Mouse (Mus musculus) frontal cortex, postnatal 36 days (tissue): ENCODE data around the gene Scaf1.

Experiments used
- DNase-seq, 2 experiments: peaks; one replicate each; pipeline ENCODE4 v3.0.0; 2022; ENCODE audit warnings: low spot score in 2 of 2

Scaf1 gene

GRCm38 (mm10) chr7:44956266-44956665, 59.9 kb downstream of the Scaf1 start:
- DNase-seq, result no peak

GRCm38 (mm10) chr7:44955628-44956027, 60.5 kb downstream of the Scaf1 start:
- DNase-seq, result no peak

DNA sequence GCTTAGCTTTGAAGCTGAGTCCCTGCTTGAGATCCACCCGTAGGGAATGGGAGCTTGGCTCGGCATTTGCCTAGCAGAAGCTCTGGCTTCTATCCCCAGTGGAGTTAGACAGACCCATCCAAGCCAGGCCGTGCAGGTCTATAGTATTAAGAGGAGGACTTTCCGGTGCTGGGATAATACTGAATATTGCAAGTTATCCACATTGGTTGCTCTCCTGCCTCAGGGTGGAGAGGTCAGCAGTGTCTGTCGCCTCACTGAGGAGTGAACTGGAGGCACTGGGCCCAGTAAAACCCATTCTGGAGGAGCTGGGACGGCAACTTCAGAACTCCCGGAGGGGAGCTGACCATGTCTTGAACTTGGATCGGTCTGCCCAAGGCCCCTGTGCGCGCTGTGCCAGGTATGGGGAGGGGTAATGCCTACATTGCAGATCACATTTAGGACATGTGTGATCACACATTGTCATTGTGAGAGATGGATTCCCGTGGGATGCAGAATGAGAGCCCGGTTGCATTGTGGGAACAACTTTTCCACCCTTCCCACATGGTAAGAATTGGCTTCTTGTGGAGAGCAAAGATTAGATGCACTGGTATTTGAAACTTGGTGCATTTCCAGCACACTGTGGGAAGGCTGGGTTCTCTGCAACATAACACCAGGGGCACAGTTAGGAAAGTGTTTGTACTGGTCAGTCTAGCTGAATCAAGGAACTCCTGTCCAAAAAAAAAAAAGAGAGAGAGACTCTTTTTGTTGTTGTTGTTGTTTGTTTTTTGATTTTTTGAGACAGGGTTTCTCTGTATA, 61.9 kb downstream of the Scaf1 start:
- no peak for DNase-seq

- no peak for DNase-seq
Observed at GRCm38 (mm10) chr7:44953561-44953960, 62.6 kb downstream of the Scaf1 start.
